In the genomic region with DNA sequence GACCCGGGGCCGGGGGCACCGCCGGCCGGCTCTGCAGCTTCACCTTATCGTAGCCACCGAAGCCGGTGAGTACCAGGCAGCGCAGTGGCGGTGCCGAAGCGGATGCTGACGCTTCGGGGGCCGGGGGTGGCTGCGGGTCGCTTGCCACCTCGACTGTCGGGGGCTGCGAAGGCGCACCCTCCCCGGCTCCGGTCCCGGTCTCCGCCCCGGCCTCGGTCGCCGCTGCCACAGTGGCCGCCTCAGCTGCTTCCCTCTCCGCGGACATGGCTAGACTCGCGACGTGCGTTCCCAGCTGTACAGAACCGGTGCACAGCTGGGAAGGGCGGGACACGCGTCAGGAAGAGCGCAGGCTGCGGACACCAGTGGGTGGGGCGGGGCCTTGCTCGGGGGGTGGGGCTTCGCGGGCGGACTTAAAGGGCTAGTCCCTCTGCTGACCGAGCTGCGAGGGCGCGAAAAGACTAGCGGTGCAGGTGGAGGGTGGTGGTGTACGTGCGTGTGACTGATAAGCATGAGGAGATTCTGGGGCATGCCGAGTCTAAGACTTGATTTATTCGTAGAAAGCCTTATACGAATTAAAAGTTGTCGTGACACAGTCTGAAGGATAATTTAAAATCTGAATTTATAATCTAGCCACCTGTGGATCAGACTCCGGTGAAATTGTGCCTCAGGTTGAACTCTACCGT, we compare ENCODE assay signal across 7 mouse cellular contexts. TPM values are rescaled to one million over a fixed set of nuclear protein-coding genes. Genes with fewer than 3 reads are reported as not detected.
A peak's percentile ranks its signal among the peaks of the same experiment; 100 is the strongest.
DNase-seq lines count a peak whose midpoint lies in the region; ATAC-seq and TF ChIP-seq lines count a peak whose summit lies in the region.

TSS of gene Vat1 (minus strand) at position 362 of the 683 bp plus-strand sequence.

- H3K9me3 ChIP-seq in intestine, postnatal 0 days (ENCODE audit: control insufficient read depth): no peaks in the 10 kb centered on the region
- no peaks in the 10 kb centered on the region for H3K9me3 ChIP-seq in limb, embryonic 12.5 days
- no peaks in the 10 kb centered on the region for H3K9me3 ChIP-seq in midbrain, embryonic 13.5 days

- ATAC-seq in granulocyte monocyte progenitor cell, adult 5-6 weeks (replicated peaks; ENCODE audit: poor library complexity, severe bottlenecking): peak; percentile 37
- peak; percentile 25; the same call in 1 of the 2 replicates for ATAC-seq in intestine, postnatal 0 days
- ATAC-seq in limb, embryonic 12.5 days (ENCODE audit: insufficient number of reproducible peaks, insufficient read depth, low FRiP score, low TSS enrichment, low read depth): peak; percentile 60
- ATAC-seq in midbrain, embryonic 13.5 days: peak; percentile 60

- peak within 1 kb of the TSS; percentile 71 for H3K9ac ChIP-seq in intestine, postnatal 0 days (ENCODE audit: low read depth, low read length)
- H3K9ac ChIP-seq in limb, embryonic 12.5 days (replicated peaks): peak within 1 kb of the TSS; percentile 71
- peak within 1 kb of the TSS; percentile 95 for H3K9ac ChIP-seq in midbrain, embryonic 13.5 days (replicated peaks)

- H3K4me3 ChIP-seq in cortical plate, adult 2 months (ENCODE audit: insufficient read depth, low read length): peak within 1 kb of the TSS; percentile 66
- peak within 1 kb of the TSS; percentile 82 for H3K4me3 ChIP-seq in intestine, postnatal 0 days (ENCODE audit: low read depth, low read length)
- H3K4me3 ChIP-seq in limb, embryonic 12.5 days (replicated peaks): peak within 1 kb of the TSS; percentile 83
- H3K4me3 ChIP-seq in midbrain, embryonic 13.5 days (replicated peaks): peak within 1 kb of the TSS; percentile 95
- peak within 1 kb of the TSS; percentile 97 for H3K4me3 ChIP-seq in small intestine, adult 2 months (ENCODE audit: low read depth, low read length)

- peaks cover 4% of the 10 kb centered on the region; the same call in 1 of the 2 replicates for H3K4me1 ChIP-seq in cortical plate, adult 2 months (ENCODE audit: control insufficient read depth, insufficient read depth, low read length)
- 0 out of 2 replicates have a peak, but pooled peaks cover 7% of the 10 kb centered on the region for H3K4me1 ChIP-seq in intestine, postnatal 0 days (replicated peaks; ENCODE audit: control insufficient read depth, insufficient read depth, low read length)
- peaks cover 48% of the 10 kb centered on the region for H3K4me1 ChIP-seq in limb, embryonic 12.5 days (replicated peaks)
- peaks cover 72% of the 10 kb centered on the region for H3K4me1 ChIP-seq in midbrain, embryonic 13.5 days (replicated peaks)
- H3K4me1 ChIP-seq in small intestine, adult 2 months (ENCODE audit: control insufficient read depth, insufficient read depth, insufficient read length, low read length): peaks cover 15% of the 10 kb centered on the region

- no peak for TF ChIP-seq CTCF in cortical plate, adult 2 months (IDR thresholded peaks at IDR 0.05; ENCODE audit: extremely low read depth, insufficient read depth, low read length)
- TF ChIP-seq CTCF in intestine, postnatal 0 days (IDR thresholded peaks at IDR 0.05; ENCODE audit: low read depth): peak; percentile 11; the same call in 1 of the 2 replicates
- TF ChIP-seq CTCF in small intestine, adult 2 months (IDR thresholded peaks at IDR 0.05; ENCODE audit: extremely low read depth, insufficient read length, insufficient replicate concordance, low read depth, low read length): peak; percentile 14; the same call in 1 of the 2 replicates

- peak; percentile 61; the same call in 1 of the 2 replicates for TF ChIP-seq POLR2A in cortical plate, adult 2 months (IDR thresholded peaks at IDR 0.05; ENCODE audit: extremely low read depth, insufficient read depth, low read length)
- TF ChIP-seq POLR2A in small intestine, adult 2 months (IDR thresholded peaks at IDR 0.05; ENCODE audit: low read depth, low read length): peak; percentile 21; the same call in 1 of the 2 replicates

- peaks cover 15% of the 10 kb centered on the region for H3K36me3 ChIP-seq in intestine, postnatal 0 days (ENCODE audit: control insufficient read depth, insufficient read depth)
- peaks cover 16% of the 10 kb centered on the region; the same call in 1 of the 2 replicates for H3K36me3 ChIP-seq in limb, embryonic 12.5 days
- H3K36me3 ChIP-seq in midbrain, embryonic 13.5 days: peaks cover 22% of the 10 kb centered on the region
- peaks cover 16% of the 10 kb centered on the region for H3K36me3 ChIP-seq in small intestine, adult 2 months (ENCODE audit: control insufficient read depth, insufficient read depth, low read length)

- no peaks in the 10 kb centered on the region for H3K27me3 ChIP-seq in intestine, postnatal 0 days (replicated peaks; ENCODE audit: control insufficient read depth, insufficient read depth, low read length)
- H3K27me3 ChIP-seq in limb, embryonic 12.5 days: peaks cover 22% of the 10 kb centered on the region; the same call in 1 of the 2 replicates
- no peaks in the 10 kb centered on the region for H3K27me3 ChIP-seq in midbrain, embryonic 13.5 days
- no peaks in the 10 kb centered on the region for H3K27me3 ChIP-seq in small intestine, adult 2 months (ENCODE audit: control insufficient read depth, insufficient read depth, low read length)

- WGBS in intestine, postnatal 0 days: under 1% methylated on average over 57 of the region's 60 CpGs
- WGBS in limb, embryonic 12.5 days: 2% methylated on average over 60 of the region's 60 CpGs
- WGBS in midbrain, embryonic 13.5 days: 1% methylated on average over 60 of the region's 60 CpGs
- 1% methylated on average over 60 of the region's 60 CpGs for WGBS in small intestine, adult 2 months

- peak within 1 kb of the TSS; percentile 94 for H3K4me2 ChIP-seq in intestine, postnatal 0 days (replicated peaks; ENCODE audit: low read depth)
- H3K4me2 ChIP-seq in limb, embryonic 12.5 days: peak within 1 kb of the TSS; percentile 94
- peak within 1 kb of the TSS; percentile 82 for H3K4me2 ChIP-seq in midbrain, embryonic 13.5 days (replicated peaks)

- peak; percentile 84 for DNase-seq in adipocyte (ENCODE audit: low spot score)

- H3K27ac ChIP-seq in cortical plate, adult 2 months (ENCODE audit: insufficient read depth, low read length): peak within 1 kb of the TSS; percentile 68
- H3K27ac ChIP-seq in intestine, postnatal 0 days (ENCODE audit: low read depth, low read length): peak within 1 kb of the TSS; percentile 93
- peak within 1 kb of the TSS; percentile 84 for H3K27ac ChIP-seq in limb, embryonic 12.5 days
- peak within 1 kb of the TSS; percentile 94 for H3K27ac ChIP-seq in midbrain, embryonic 13.5 days
- peak within 1 kb of the TSS; percentile 91 for H3K27ac ChIP-seq in small intestine, adult 2 months (ENCODE audit: insufficient read depth, low read depth, low read length)

RNA-seq across cellular contexts. Expression of gene Vat1, which starts in this region (rescaled TPM):
- 27.6 and 33.5 TPM in 2 replicates for polyA plus RNA-seq in cortical plate, adult 2 months (2012; rRNA removed)
- 77.1 and 85.8 TPM in 2 replicates for total RNA-seq in granulocyte monocyte progenitor cell, adult 5-6 weeks (2014; fragmentation: Nextera tagmentation)
- 56.3 and 66.2 TPM in 2 replicates for total RNA-seq in granulocyte monocyte progenitor cell, adult 5-6 weeks (2017)
- 94.5 and 95.6 TPM in 2 replicates for polyA plus RNA-seq in intestine, postnatal 0 days (2015; fragmentation: Nextera tagmentation; extraction: Ambion mirVana)
- polyA plus RNA-seq in limb, embryonic 12.5 days (2016; fragmentation: Nextera tagmentation; extraction: Ambion mirVana): 23.2 and 26.7 TPM in 2 replicates
- 79.5 and 91.5 TPM in 2 replicates for polyA plus RNA-seq in midbrain, embryonic 13.5 days (2015; fragmentation: Nextera tagmentation; extraction: Ambion mirVana)
- 92.5 and 272 TPM in 2 replicates for polyA plus RNA-seq in small intestine, adult 2 months (2012; rRNA removed)

Comparison
In these comparisons a context has a peak if more than half of its experiments do, and no peak if none do; other contexts are left out.
1. Peak in every context shown above with its lines: DNase-seq, ATAC-seq, H3K4me3 ChIP-seq and H3K27ac ChIP-seq.